Mouse (Mus musculus) midbrain, embryonic 13.5 days (tissue): Measurements from ENCODE around the gene Senp3. TPM values are rescaled to one million over a fixed set of nuclear protein-coding genes. Genes with fewer than 3 reads are reported as not detected.
"Not testable (repeated sequence)": the region's sequence is repeated elsewhere in the genome, so short reads cannot be mapped to it uniquely, and the experiment has no call there.

Source experiments
- ATAC-seq: fragments of 200-750 bp; cut with Nextera tagmentation; 2 replicates; pipeline ENCODE4 v1.8.0; 2017; ENCODE audit warnings: mild to moderate bottlenecking, moderate TSS enrichment, moderate library complexity
- H3K27ac ChIP-seq: fragments of 300-500 bp; sonication (generic); 2 replicates; pipeline ENCODE4 v1.5.1; 2015; ENCODE audit warnings: inconsistent platforms, mild to moderate bottlenecking, moderate library complexity
- H3K27me3 ChIP-seq: fragments of 300-500 bp; sonication (generic); 2 replicates; pipeline ENCODE4 v1.6.1; 2015; ENCODE audit warnings: mild to moderate bottlenecking, inconsistent platforms
- H3K36me3 ChIP-seq: fragments of 300-500 bp; sonication (generic); 2 replicates; pipeline ENCODE4 v1.6.1; 2015; ENCODE audit warnings: mild to moderate bottlenecking, inconsistent platforms
- H3K4me1 ChIP-seq: fragments of 300-500 bp; sonication (generic); replicated peaks from 2 replicates; pipeline ENCODE4 v1.6.1; 2015; ENCODE audit warnings: inconsistent platforms
- H3K4me2 ChIP-seq: fragments of 300-500 bp; sonication (generic); replicated peaks from 2 replicates; pipeline ENCODE4 v1.6.1; 2015; ENCODE audit warnings: moderate library complexity, mild to moderate bottlenecking, inconsistent platforms
- H3K4me3 ChIP-seq: fragments of 300-500 bp; sonication (generic); replicated peaks from 2 replicates; pipeline ENCODE4 v1.5.1; 2015; ENCODE audit warnings: mild to moderate bottlenecking, inconsistent platforms
- H3K9ac ChIP-seq: fragments of 300-500 bp; sonication (generic); replicated peaks from 2 replicates; pipeline ENCODE4 v1.6.1; 2015; ENCODE audit warnings: mild to moderate bottlenecking, inconsistent platforms
- H3K9me3 ChIP-seq: fragments of 300-500 bp; sonication (generic); 2 replicates; pipeline ENCODE4 v1.6.1; 2016; ENCODE audit warnings: mild to moderate bottlenecking, inconsistent platforms
- WGBS: fragments of 180-500 bp; shearing (Covaris S2); methylation state at CpG from one replicate; pipeline ENCODE4 v1.1.7; 2015; 5-methylcytosine and 5-hydroxymethylcytosine counted together
- polyA plus RNA-seq: library from polyadenylated mRNA; unstranded; fragments of >200 nt; fragmentation: Nextera tagmentation; extraction: Ambion mirVana; gene quantifications from 2 replicates; pipeline ENCODE4 v1.2.1, GENCODE M21; 2015

Gene Senp3
- polyA plus RNA-seq, result 101 and 103 TPM in 2 replicates

- WGBS, result under 1% methylated on average over 79 of the region's 80 CpGs
- peak; percentile 98 for ATAC-seq
These were observed at the start of gene Senp3 for GRCm38 (mm10) chr11:69681314-69682208. TSS of gene Senp3 (minus strand) at chr11:69682084.

GRCm38 (mm10) chr11:69731408-69731807 is 49.5 kb upstream of the Senp3 start:
- H3K4me2 ChIP-seq, H3K9me3 ChIP-seq, H3K27me3 ChIP-seq, H3K27ac ChIP-seq, H3K4me1 ChIP-seq, H3K9ac ChIP-seq, ATAC-seq, H3K4me3 ChIP-seq: not testable (repeated sequence)
- WGBS, result 85% methylated on average over 1 of the region's 3 CpGs
- peaks cover 31% of the 10 kb centered on the region for H3K36me3 ChIP-seq

More at GRCm38 (mm10) chr11:69681314-69682208, at the start of gene Senp3:
- Histone ChIP-seq H3K4me2 (peak within 1 kb of the TSS; percentile 98), H3K27me3 (peaks cover 6% of the 10 kb centered on the region; the same call in 1 of the 2 replicates), H3K9ac (peak within 1 kb of the TSS; percentile 86), H3K4me3 (peak within 1 kb of the TSS; percentile 78), H3K4me1 (peaks cover 44% of the 10 kb centered on the region), H3K27ac (peak within 1 kb of the TSS; percentile 92), H3K36me3 (peaks cover 32% of the 10 kb centered on the region), H3K9me3 (no peaks in the 10 kb centered on the region)

- ATAC-seq, result no peak
- Histone ChIP-seq H3K4me3 (no peak overlapping the region), H3K4me1 (no peaks in the 10 kb centered on the region), H3K27me3 (no peaks in the 10 kb centered on the region), H3K9me3 (no peaks in the 10 kb centered on the region), H3K9ac (no peak overlapping the region), H3K36me3 (peaks cover 8% of the 10 kb centered on the region), H3K27ac (no peak overlapping the region), H3K4me2 (no peak overlapping the region)
- 17% methylated on average over 3 of the region's 3 CpGs for whole genome bisulfite sequencing
These were observed 47.2 kb upstream of the Senp3 start for GRCm38 (mm10) chr11:69729063-69729462.

GRCm38 (mm10) chr11:69725951-69726350 is 44.1 kb upstream of the Senp3 start:
- Histone ChIP-seq H3K4me2 (no peak overlapping the region), H3K9ac (no peak overlapping the region), H3K27me3 (no peaks in the 10 kb centered on the region), H3K27ac (no peak overlapping the region), H3K4me1 (no peaks in the 10 kb centered on the region), H3K36me3 (no peaks in the 10 kb centered on the region), H3K4me3 (no peak overlapping the region), H3K9me3 (no peaks in the 10 kb centered on the region)
- no peak for ATAC-seq
- 40% methylated on average over 5 of the region's 5 CpGs for WGBS

- Histone ChIP-seq H3K4me3 (no peak overlapping the region), H3K9ac (no peak overlapping the region)
- ATAC-seq, result no peak
These were observed 41.2 kb upstream of the Senp3 start for GRCm38 (mm10) chr11:69723074-69723473.

GRCm38 (mm10) chr11:69720852-69721251 is 39.0 kb upstream of the Senp3 start:
- Histone ChIP-seq H3K36me3 (no peaks in the 10 kb centered on the region), H3K4me3 (no peak overlapping the region), H3K9me3 (no peaks in the 10 kb centered on the region), H3K9ac (no peak overlapping the region), H3K4me2 (no peak overlapping the region), H3K27me3 (no peaks in the 10 kb centered on the region), H3K4me1 (peaks cover 3% of the 10 kb centered on the region; the same call in 1 of the 2 replicates), H3K27ac (no peak overlapping the region)
- no peak for ATAC-seq
- 88% methylated on average over 6 of the region's 6 CpGs for WGBS

More at GRCm38 (mm10) chr11:69723074-69723473, 41.2 kb upstream of the Senp3 start:
- H3K4me1 ChIP-seq, result peaks cover 3% of the 10 kb centered on the region; the same call in 1 of the 2 replicates
- H3K9me3 ChIP-seq, result no peaks in the 10 kb centered on the region
- 50% methylated on average over 2 of the region's 2 CpGs for WGBS
- H3K36me3 ChIP-seq, result no peaks in the 10 kb centered on the region
- H3K4me2 ChIP-seq, result no peak overlapping the region
- H3K27ac ChIP-seq, result no peak overlapping the region
- H3K27me3 ChIP-seq, result no peaks in the 10 kb centered on the region

- Histone ChIP-seq H3K27me3 (no peaks in the 10 kb centered on the region), H3K27ac (no peak overlapping the region), H3K9ac (no peak overlapping the region), H3K9me3 (no peaks in the 10 kb centered on the region), H3K4me3 (no peak overlapping the region), H3K4me2 (no peak overlapping the region), H3K36me3 (no peaks in the 10 kb centered on the region), H3K4me1 (peaks cover 3% of the 10 kb centered on the region; the same call in 1 of the 2 replicates)
- WGBS, result 74% methylated on average over 6 of the region's 6 CpGs
- ATAC-seq, result no peak
These were observed 37.5 kb upstream of the Senp3 start for GRCm38 (mm10) chr11:69719423-69719822.

GRCm38 (mm10) chr11:69718661-69719060 is 36.8 kb upstream of the Senp3 start:
- WGBS, result 24% methylated on average over 15 of the region's 15 CpGs
- Histone ChIP-seq H3K27ac (no peak overlapping the region), H3K9ac (no peak overlapping the region), H3K36me3 (no peaks in the 10 kb centered on the region), H3K4me3 (no peak overlapping the region), H3K4me2 (no peak overlapping the region; the same call in 1 of the 2 replicates), H3K4me1 (peaks cover 3% of the 10 kb centered on the region; the same call in 1 of the 2 replicates), H3K27me3 (no peaks in the 10 kb centered on the region), H3K9me3 (no peaks in the 10 kb centered on the region)
- ATAC-seq, result no peak

GRCm38 (mm10) chr11:69716953-69717352 is 35.1 kb upstream of the Senp3 start:
- no peak for ATAC-seq
- Histone ChIP-seq H3K27me3 (no peaks in the 10 kb centered on the region), H3K36me3 (no peaks in the 10 kb centered on the region), H3K4me1 (peaks cover 3% of the 10 kb centered on the region; the same call in 1 of the 2 replicates), H3K4me2 (no peak overlapping the region), H3K4me3 (no peak overlapping the region), H3K9ac (no peak overlapping the region), H3K27ac (no peak overlapping the region), H3K9me3 (no peaks in the 10 kb centered on the region)
- 59% methylated on average over 4 of the region's 4 CpGs for WGBS

- no peak overlapping the region for H3K4me2 ChIP-seq
- 29% methylated on average over 5 of the region's 5 CpGs for whole genome bisulfite sequencing
- peaks cover 3% of the 10 kb centered on the region; the same call in 1 of the 2 replicates for H3K4me1 ChIP-seq
- no peak overlapping the region for H3K4me3 ChIP-seq
- H3K27ac ChIP-seq, result no peak overlapping the region
- no peak for ATAC-seq
- no peaks in the 10 kb centered on the region for H3K9me3 ChIP-seq
- H3K36me3 ChIP-seq, result no peaks in the 10 kb centered on the region
- H3K9ac ChIP-seq, result no peak overlapping the region
- no peaks in the 10 kb centered on the region for H3K27me3 ChIP-seq
These were observed 34.0 kb upstream of the Senp3 start for GRCm38 (mm10) chr11:69715929-69716328.

- no peak overlapping the region for H3K4me2 ChIP-seq
- H3K36me3 ChIP-seq, result no peaks in the 10 kb centered on the region
- H3K27me3 ChIP-seq, result no peaks in the 10 kb centered on the region
- peaks cover 3% of the 10 kb centered on the region; the same call in 1 of the 2 replicates for H3K4me1 ChIP-seq
- H3K27ac ChIP-seq, result no peak overlapping the region
- H3K9ac ChIP-seq, result no peak overlapping the region
- H3K9me3 ChIP-seq, result no peaks in the 10 kb centered on the region
- no peak for ATAC-seq
- H3K4me3 ChIP-seq, result no peak overlapping the region
- WGBS, result 61% methylated on average over 9 of the region's 9 CpGs
These were observed 33.6 kb upstream of the Senp3 start for GRCm38 (mm10) chr11:69715482-69715881.

GRCm38 (mm10) chr11:69714636-69715329 is 32.9 kb upstream of the Senp3 start:
- no peak overlapping the region for H3K4me3 ChIP-seq
- no peak for ATAC-seq
- 71% methylated on average over 18 of the region's 18 CpGs for WGBS
- no peaks in the 10 kb centered on the region for H3K9me3 ChIP-seq
- no peaks in the 10 kb centered on the region for H3K27me3 ChIP-seq
- no peak overlapping the region for H3K4me2 ChIP-seq
- no peak overlapping the region for H3K27ac ChIP-seq
- no peaks in the 10 kb centered on the region for H3K36me3 ChIP-seq
- peaks cover 3% of the 10 kb centered on the region; the same call in 1 of the 2 replicates for H3K4me1 ChIP-seq
- no peak overlapping the region for H3K9ac ChIP-seq
